Mouse (Mus musculus): ENCODE data around the gene Hcar1.

- TF ChIP-seq POLR2A (IDR thresholded peaks at IDR 0.05; ENCODE audit: borderline replicate concordance, control insufficient read depth, low read depth, low read length), result no peak
- TF ChIP-seq CTCF (IDR thresholded peaks at IDR 0.05; ENCODE audit: control insufficient read depth, insufficient read depth, low read length), result no peak
Observed at GRCm38 (mm10) chr5:123922112-123922511, 42.3 kb upstream of the Hcar1 start.
